Mouse (Mus musculus): ENCODE data around the gene Tectb. TPM values are rescaled to one million over a fixed set of nuclear protein-coding genes. Genes with fewer than 3 reads are reported as not detected.

Gene Tectb
- total and polyA plus RNA-seq, 3 experiments = not detected

- Histone ChIP-seq H3K4me1 (ENCODE audit: control insufficient read depth in 1 of 2, insufficient read depth in 2 of 2, low read length in 2 of 2) (peaks cover 0 to 13% of the 10 kb centered on the region in 2 experiments; a peak in 2 of 4 replicates), H3K27me3 (ENCODE audit: control insufficient read depth in 1 of 2, insufficient read depth in 2 of 2, low read length in 2 of 2) (no peaks in the 10 kb centered on the region), H3K9ac (ENCODE audit: control insufficient read depth, low read depth, low read length, poor library complexity, severe bottlenecking) (peak overlapping the region; percentile 84), H3K27ac (ENCODE audit: control insufficient read depth, low read depth, low read length) (no peak overlapping the region; the same call in 1 of the 2 replicates), H3K79me2 (ENCODE audit: control insufficient read depth, insufficient read depth, low read length, poor library complexity) (peaks cover 19% of the 10 kb centered on the region), H3K36me3 (ENCODE audit: control insufficient read depth in 1 of 2, insufficient read depth in 2 of 2, low read length in 2 of 2) (peaks cover 0 to 13% of the 10 kb centered on the region in 2 experiments; a peak in 2 of 4 replicates), H3K4me3 (ENCODE audit: control insufficient read depth in 1 of 2, insufficient read depth in 1 of 2, low read depth in 2 of 2, low read length in 2 of 2) (peak overlapping the region; percentile 50 to 64), H3K9me3 (replicated peaks; ENCODE audit: insufficient read depth, low read length) (no peaks in the 10 kb centered on the region)
- TF ChIP-seq JUND (IDR thresholded peaks at IDR 0.05; ENCODE audit: low read depth, low read length) (no peak), ZC3H11A (IDR thresholded peaks at IDR 0.05; ENCODE audit: low read depth, low read length) (peak; percentile 87), POLR2A (IDR thresholded peaks at IDR 0.05; ENCODE audit: control insufficient read depth in 1 of 2, insufficient read depth in 1 of 2, low read depth in 1 of 2, low read length in 2 of 2, poor library complexity in 1 of 2) (no peak), CTCF (IDR thresholded peaks at IDR 0.05 in 2 of 3, conservative IDR thresholded peaks at IDR 0.05 in 1 of 3; ENCODE audit: control insufficient read depth in 1 of 3, insufficient read depth in 1 of 3, low read depth in 2 of 3, low read length in 3 of 3, poor library complexity in 1 of 3, severe bottlenecking in 1 of 3) (peak; percentile 23 to 67 (median 59); a peak in 5 of 6 replicates), RAD21 (IDR thresholded peaks at IDR 0.05; ENCODE audit: low read depth, low read length) (peak; percentile 78), TBP (IDR thresholded peaks at IDR 0.05; ENCODE audit: low read depth, low read length) (0 out of 2 replicates have a peak, but pooled peaks have one; percentile 25), SMC3 (IDR thresholded peaks at IDR 0.05; ENCODE audit: low read depth, low read length) (peak; percentile 75), MXI1 (IDR thresholded peaks at IDR 0.05; ENCODE audit: low read depth, low read length) (no peak)
- peak; percentile 78 for DNase-seq (ENCODE audit: low read depth, low spot score)
Observed at GRCm38 (mm10) chr19:55208654-55209053, 28.1 kb downstream of the Tectb start.

- TF ChIP-seq ZNF384 (IDR thresholded peaks at IDR 0.05; ENCODE audit: low read depth, low read length) (peak; percentile 85), POLR2AphosphoS5 (IDR thresholded peaks at IDR 0.05; ENCODE audit: borderline replicate concordance, low read depth, low read length) (no peak), GATA1 (IDR thresholded peaks at IDR 0.05; ENCODE audit: low read depth, low read length) (0 out of 2 replicates have a peak, but pooled peaks have one; percentile 21)
- peak overlapping the region; percentile 57 for H3K9ac ChIP-seq (ENCODE audit: control insufficient read depth, low read depth, low read length, poor library complexity, severe bottlenecking)
- peak; percentile 55 for DNase-seq (ENCODE audit: low read depth, low spot score)
- H3K4me1 ChIP-seq (ENCODE audit: control insufficient read depth in 1 of 2, insufficient read depth in 2 of 2, low read length in 2 of 2) = peaks cover 0 to 13% of the 10 kb centered on the region in 2 experiments; a peak in 2 of 4 replicates
- H3K79me2 ChIP-seq (ENCODE audit: control insufficient read depth, insufficient read depth, low read length, poor library complexity) = peaks cover 19% of the 10 kb centered on the region
- H3K36me3 ChIP-seq (ENCODE audit: control insufficient read depth in 1 of 2, insufficient read depth in 2 of 2, low read length in 2 of 2) = peaks cover 0 to 13% of the 10 kb centered on the region in 2 experiments; a peak in 2 of 4 replicates
- H3K4me3 ChIP-seq (ENCODE audit: control insufficient read depth in 1 of 2, insufficient read depth in 1 of 2, low read depth in 2 of 2, low read length in 2 of 2) = peak overlapping the region; percentile 50 to 64
- no peak overlapping the region; the same call in 1 of the 2 replicates for H3K27ac ChIP-seq (ENCODE audit: control insufficient read depth, low read depth, low read length)
- H3K27me3 ChIP-seq (ENCODE audit: control insufficient read depth in 1 of 2, insufficient read depth in 2 of 2, low read length in 2 of 2) = no peaks in the 10 kb centered on the region
- no peaks in the 10 kb centered on the region for H3K9me3 ChIP-seq (replicated peaks; ENCODE audit: insufficient read depth, low read length)
Observed at GRCm38 (mm10) chr19:55209084-55209483, 28.6 kb downstream of the Tectb start.

GRCm38 (mm10) chr19:55211698-55212097, 31.2 kb downstream of the Tectb start:
- Histone ChIP-seq H3K4me1 (ENCODE audit: control insufficient read depth in 1 of 2, insufficient read depth in 2 of 2, low read length in 2 of 2) (peaks cover 0 to 13% of the 10 kb centered on the region in 2 experiments; a peak in 2 of 4 replicates), H3K27me3 (ENCODE audit: control insufficient read depth in 1 of 2, insufficient read depth in 2 of 2, low read length in 2 of 2) (no peaks in the 10 kb centered on the region), H3K4me3 (ENCODE audit: control insufficient read depth in 1 of 2, insufficient read depth in 1 of 2, low read depth in 2 of 2, low read length in 2 of 2) (no peak overlapping the region), H3K9me3 (replicated peaks; ENCODE audit: insufficient read depth, low read length) (no peaks in the 10 kb centered on the region), H3K27ac (ENCODE audit: control insufficient read depth, low read depth, low read length) (no peak overlapping the region), H3K9ac (ENCODE audit: control insufficient read depth, low read depth, low read length, poor library complexity, severe bottlenecking) (no peak overlapping the region), H3K36me3 (ENCODE audit: control insufficient read depth in 1 of 2, insufficient read depth in 2 of 2, low read length in 2 of 2) (peaks cover 0 to 13% of the 10 kb centered on the region in 2 experiments; a peak in 2 of 4 replicates), H3K79me2 (ENCODE audit: control insufficient read depth, insufficient read depth, low read length, poor library complexity) (peaks cover 19% of the 10 kb centered on the region)
- TF ChIP-seq MAZ (IDR thresholded peaks at IDR 0.05; ENCODE audit: low read depth, low read length) (no peak), JUND (IDR thresholded peaks at IDR 0.05; ENCODE audit: low read depth, low read length) (no peak), ZNF384 (IDR thresholded peaks at IDR 0.05; ENCODE audit: low read depth, low read length) (no peak), SIN3A (IDR thresholded peaks at IDR 0.05; ENCODE audit: low read length) (no peak), GATA1 (IDR thresholded peaks at IDR 0.05; ENCODE audit: low read depth, low read length) (no peak), SMC3 (IDR thresholded peaks at IDR 0.05; ENCODE audit: low read depth, low read length) (no peak), CHD1 (IDR thresholded peaks at IDR 0.05; ENCODE audit: low read depth, low read length) (no peak), GABPA (IDR thresholded peaks at IDR 0.05; ENCODE audit: low read depth, low read length) (no peak), POLR2A (IDR thresholded peaks at IDR 0.05; ENCODE audit: control insufficient read depth in 1 of 2, insufficient read depth in 1 of 2, low read depth in 1 of 2, low read length in 2 of 2, poor library complexity in 1 of 2) (no peak), MAFK (IDR thresholded peaks at IDR 0.05; ENCODE audit: borderline replicate concordance, low read depth, low read length) (no peak), NELFE (IDR thresholded peaks at IDR 0.05; ENCODE audit: low read depth, low read length) (no peak), ZKSCAN1 (IDR thresholded peaks at IDR 0.05; ENCODE audit: low read depth, low read length) (no peak), USF1 (IDR thresholded peaks at IDR 0.05; ENCODE audit: low read depth, low read length) (no peak), MAX (IDR thresholded peaks at IDR 0.05; ENCODE audit: low read length) (no peak), ZMIZ1 (IDR thresholded peaks at IDR 0.05; ENCODE audit: low read depth, low read length) (no peak), EP300 (IDR thresholded peaks at IDR 0.05; ENCODE audit: low read depth in 1 of 2, low read length in 2 of 2) (no peak), MYC (IDR thresholded peaks at IDR 0.05; ENCODE audit: low read depth, low read length) (no peak), CHD2 (IDR thresholded peaks at IDR 0.05; ENCODE audit: low read length) (no peak), CTCF (IDR thresholded peaks at IDR 0.05 in 2 of 3, conservative IDR thresholded peaks at IDR 0.05 in 1 of 3; ENCODE audit: control insufficient read depth in 1 of 3, insufficient read depth in 1 of 3, low read depth in 2 of 3, low read length in 3 of 3, poor library complexity in 1 of 3, severe bottlenecking in 1 of 3) (no peak)
- no peak for DNase-seq (ENCODE audit: low read depth, low spot score)

Measured in MEL (cell line).